Mouse (Mus musculus): Measurements from ENCODE around the gene Gm17651.

- TF ChIP-seq POLR2A (IDR thresholded peaks at IDR 0.05; ENCODE audit: extremely low read depth, insufficient read depth, low read length) (no peak), CTCF (IDR thresholded peaks at IDR 0.05; ENCODE audit: extremely low read depth, insufficient read depth, low read length) (no peak)
Measured at GRCm38 (mm10) chr3:97667093-97667675, 7.3 kb downstream of the Gm17651 start.

All from cortical plate, adult 2 months (tissue).